Mouse (Mus musculus) neural tube, embryonic 13.5 days (tissue): ENCODE measurements around the gene Cdr2. TPM values are rescaled to one million over a fixed set of nuclear protein-coding genes. Genes with fewer than 3 reads are reported as not detected.
"Not testable (repeated sequence)": the region's sequence is repeated elsewhere in the genome, so short reads cannot be mapped to it uniquely, and the experiment has no call there.

ENCODE experiments used
- ATAC-seq: fragments of 200-750 bp; cut with Nextera tagmentation; 2 replicates; pipeline ENCODE4 v1.8.0; 2017; ENCODE audit warnings: low read depth, mild to moderate bottlenecking, moderate TSS enrichment, moderate library complexity
- H3K27ac ChIP-seq: fragments of 300-500 bp; sonication (generic); replicated peaks from 2 replicates; pipeline ENCODE4 v1.5.1; 2015; ENCODE audit warnings: moderate library complexity, mild to moderate bottlenecking, inconsistent platforms
- H3K27me3 ChIP-seq: fragments of 300-500 bp; sonication (generic); 2 replicates; pipeline ENCODE4 v1.6.1; 2015; ENCODE audit warnings: mild to moderate bottlenecking, inconsistent platforms
- H3K36me3 ChIP-seq: fragments of 300-500 bp; sonication (generic); 2 replicates; pipeline ENCODE4 v1.6.1; 2015; ENCODE audit warnings: mild to moderate bottlenecking, inconsistent platforms
- H3K4me1 ChIP-seq: fragments of 300-500 bp; sonication (generic); replicated peaks from 2 replicates; pipeline ENCODE4 v1.6.1; 2015; ENCODE audit warnings: inconsistent platforms
- H3K4me2 ChIP-seq: fragments of 300-500 bp; sonication (generic); 2 replicates; pipeline ENCODE4 v1.6.1; 2015; ENCODE audit warnings: inconsistent platforms, mild to moderate bottlenecking, moderate library complexity
- H3K4me3 ChIP-seq: fragments of 300-500 bp; sonication (generic); 2 replicates; pipeline ENCODE4 v1.5.1; 2015; ENCODE audit warnings: mild to moderate bottlenecking, inconsistent platforms
- H3K9ac ChIP-seq: fragments of 300-500 bp; sonication (generic); 2 replicates; pipeline ENCODE4 v1.6.1; 2015; ENCODE audit warnings: moderate library complexity, mild to moderate bottlenecking, inconsistent platforms
- H3K9me3 ChIP-seq: fragments of 300-500 bp; sonication (generic); 2 replicates; pipeline ENCODE4 v1.6.1; 2016; ENCODE audit warnings: inconsistent platforms
- WGBS: fragments of 180-500 bp; shearing (Covaris S2); methylation state at CpG from one replicate; pipeline ENCODE4 v1.1.7; 2015; 5-methylcytosine and 5-hydroxymethylcytosine counted together
- polyA plus RNA-seq: library from polyadenylated mRNA; unstranded; fragments of >200 nt; fragmentation: Nextera tagmentation; extraction: Ambion mirVana; gene quantifications from 2 replicates; pipeline ENCODE4 v1.2.1, GENCODE M21; 2015

Gene Cdr2
- polyA plus RNA-seq, 1 experiment from 2014 or later = 16.0 TPM

GRCm38 (mm10) chr7:120918526-120918962, 63.6 kb downstream of the Cdr2 start:
- no peaks in the 10 kb centered on the region for H3K9me3 ChIP-seq
- H3K36me3 ChIP-seq = 0 out of 2 replicates have a peak, but pooled peaks cover 5% of the 10 kb centered on the region
- H3K27ac ChIP-seq = peak overlapping the region; percentile 84
- WGBS = 6% methylated on average over 10 of the region's 10 CpGs
- peak; percentile 44 for ATAC-seq
- peak overlapping the region; percentile 68 for H3K4me2 ChIP-seq
- H3K4me1 ChIP-seq = peaks cover 23% of the 10 kb centered on the region
- H3K4me3 ChIP-seq = peak overlapping the region; percentile 96
- peak overlapping the region; percentile 93 for H3K9ac ChIP-seq
- no peaks in the 10 kb centered on the region for H3K27me3 ChIP-seq

- H3K9me3 ChIP-seq = no peaks in the 10 kb centered on the region
- H3K4me1 ChIP-seq = peaks cover 23% of the 10 kb centered on the region
- no peaks in the 10 kb centered on the region for H3K27me3 ChIP-seq
- no peaks in the 10 kb centered on the region for H3K36me3 ChIP-seq
- peak within 1 kb of the TSS; percentile 93 for H3K9ac ChIP-seq
- ATAC-seq = peak; percentile 95
- peak within 1 kb of the TSS; percentile 84 for H3K27ac ChIP-seq
- under 1% methylated on average over 102 of the region's 102 CpGs for WGBS
- H3K4me3 ChIP-seq = peak within 1 kb of the TSS; percentile 96
- H3K4me2 ChIP-seq = peak within 1 kb of the TSS; percentile 68
These were observed 64.3 kb downstream of the Cdr2 start, which contains the start of gene Polr3e for GRCm38 (mm10) chr7:120917592-120918461. TSS of gene Polr3e (plus strand) at chr7:120917744.

- Histone ChIP-seq H3K27ac (no peak overlapping the region), H3K4me1 (peaks cover 23% of the 10 kb centered on the region), H3K27me3 (no peaks in the 10 kb centered on the region), H3K4me2 (peak overlapping the region; percentile 30), H3K9ac (no peak overlapping the region), H3K9me3 (no peaks in the 10 kb centered on the region), H3K36me3 (no peaks in the 10 kb centered on the region), H3K4me3 (peak overlapping the region; percentile 96)
- ATAC-seq = peak; percentile 88
- WGBS = 9% methylated on average over 12 of the region's 12 CpGs
These were observed 64.9 kb downstream of the Cdr2 start for GRCm38 (mm10) chr7:120917279-120917591.

- H3K36me3 ChIP-seq = no peaks in the 10 kb centered on the region
- H3K4me1 ChIP-seq = peaks cover 23% of the 10 kb centered on the region
- no peak overlapping the region for H3K27ac ChIP-seq
- ATAC-seq = no peak
- no peak overlapping the region for H3K4me2 ChIP-seq
- H3K9ac ChIP-seq = no peak overlapping the region
- 25% methylated on average over 11 of the region's 11 CpGs for WGBS
- no peaks in the 10 kb centered on the region for H3K27me3 ChIP-seq
- no peaks in the 10 kb centered on the region for H3K9me3 ChIP-seq
- no peak overlapping the region; the same call in 1 of the 2 replicates for H3K4me3 ChIP-seq
These were observed 65.7 kb downstream of the Cdr2 start for GRCm38 (mm10) chr7:120916262-120916875.

GRCm38 (mm10) chr7:120913332-120913731, 68.8 kb downstream of the Cdr2 start:
- Histone ChIP-seq H3K4me2 (no peak overlapping the region), H3K4me3 (no peak overlapping the region), H3K27me3 (no peaks in the 10 kb centered on the region), H3K9ac (no peak overlapping the region), H3K9me3 (no peaks in the 10 kb centered on the region), H3K4me1 (peaks cover 2% of the 10 kb centered on the region), H3K36me3 (no peaks in the 10 kb centered on the region), H3K27ac (no peak overlapping the region)
- WGBS = 31% methylated on average over 1 of the region's 1 CpGs
- no peak for ATAC-seq

GRCm38 (mm10) chr7:120911268-120911667, 70.8 kb downstream of the Cdr2 start:
- not testable (repeated sequence) for H3K36me3 ChIP-seq, H3K4me2 ChIP-seq, H3K27me3 ChIP-seq, H3K4me1 ChIP-seq, H3K9ac ChIP-seq, H3K27ac ChIP-seq, H3K4me3 ChIP-seq, ATAC-seq, H3K9me3 ChIP-seq
- WGBS = 85% methylated on average over 6 of the region's 6 CpGs

- not testable (repeated sequence) for H3K27me3 ChIP-seq, H3K36me3 ChIP-seq, H3K27ac ChIP-seq, ATAC-seq, H3K4me1 ChIP-seq, H3K4me2 ChIP-seq, H3K9ac ChIP-seq, H3K9me3 ChIP-seq, H3K4me3 ChIP-seq
- WGBS = 74% methylated on average over 3 of the region's 3 CpGs
These were observed 71.9 kb downstream of the Cdr2 start for GRCm38 (mm10) chr7:120910172-120910571.

Other genes starting within 250 kb of the Cdr2 start
- gene Vwa3a, start 243.0 kb downstream of the Cdr2 start, polyA plus RNA-seq = 0.39 and 0.42 TPM in 2 replicates
- gene Gm5737, start 169.9 kb downstream of the Cdr2 start, polyA plus RNA-seq = not detected in 2 replicates
- 29.2 and 34.1 TPM in 2 replicates for gene Eef2k, start 139.5 kb downstream of the Cdr2 start, polyA plus RNA-seq
- gene Polr3e, start 64.6 kb downstream of the Cdr2 start, polyA plus RNA-seq = 21.4 and 24.7 TPM in 2 replicates
- gene Mfsd13b, start 197 bp upstream of the Cdr2 start, polyA plus RNA-seq = 0.45 TPM in 1 of 2 replicates, not detected in the other
- 190 and 205 TPM in 2 replicates for gene Mettl9, start 52.1 kb upstream of the Cdr2 start, polyA plus RNA-seq
- 1.1 and 1.2 TPM in 2 replicates for gene Igsf6, start 92.3 kb upstream of the Cdr2 start, polyA plus RNA-seq
- gene Otoa, start 99.3 kb upstream of the Cdr2 start, polyA plus RNA-seq = 0.11 and 0.18 TPM in 2 replicates